Mouse (Mus musculus) kidney, postnatal 36 days (tissue): ENCODE data around the gene Adora2a.
"Not testable (repeated sequence)": the region's sequence is repeated elsewhere in the genome, so short reads cannot be mapped to it uniquely, and the experiment has no call there.

Experiments
- DNase-seq, 2 experiments: peaks; one replicate each; pipeline ENCODE4 v3.0.0; 2021 to 2022; ENCODE audit warnings: mixed read lengths in 2 of 2

Adora2a gene

DNA sequence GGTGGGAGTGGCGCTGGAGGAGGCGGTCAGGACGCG lies at the start of gene Adora2a:
Gene Adora2a, plus strand, starts transcription at position 6 of the 36 bp plus-strand sequence.
- no peak for DNase-seq

DNA sequence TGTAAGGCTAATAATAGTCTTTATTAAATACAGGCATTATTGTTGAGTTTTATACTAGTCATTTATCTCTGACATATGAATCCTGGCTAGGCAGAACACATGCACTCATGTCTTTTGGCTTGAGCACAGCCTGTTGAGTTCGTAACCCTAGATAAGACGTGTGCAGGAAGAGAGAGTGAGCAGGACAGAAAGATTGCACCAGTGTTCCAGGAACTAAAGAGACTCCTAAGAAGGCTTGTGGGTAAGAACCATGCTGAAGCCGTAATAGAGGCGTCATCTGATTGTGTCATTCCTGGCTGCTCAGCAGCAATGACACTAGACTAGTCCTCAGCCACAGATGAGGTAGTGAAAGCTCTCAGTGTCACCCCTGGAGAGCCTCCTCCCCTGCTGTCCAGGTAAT lies 43.7 kb upstream of the Adora2a start:
- DNase-seq = no peak

GRCm38 (mm10) chr10:75276427-75277013 lies 40.2 kb upstream of the Adora2a start:
- DNase-seq = no peak

DNA sequence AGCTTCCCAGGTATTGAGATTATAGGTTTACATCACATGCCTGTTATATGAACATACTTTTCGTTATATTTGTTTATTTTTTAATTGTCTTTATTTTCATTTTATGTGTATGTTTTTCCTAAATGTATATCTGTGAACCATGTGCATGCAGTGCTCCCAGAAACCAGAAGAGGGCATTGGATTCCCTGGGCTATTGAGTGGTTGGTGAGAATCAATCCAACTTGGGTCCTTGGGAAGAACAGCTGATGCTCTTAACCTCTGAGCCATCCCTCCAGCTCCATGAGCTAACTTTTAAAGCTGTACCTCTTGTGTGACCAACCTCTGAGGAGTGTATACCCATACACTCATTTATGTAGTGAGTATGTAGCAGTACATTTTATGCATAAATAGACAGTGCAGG lies 39.2 kb upstream of the Adora2a start:
- peak; percentile 19 to 63 for DNase-seq

DNA sequence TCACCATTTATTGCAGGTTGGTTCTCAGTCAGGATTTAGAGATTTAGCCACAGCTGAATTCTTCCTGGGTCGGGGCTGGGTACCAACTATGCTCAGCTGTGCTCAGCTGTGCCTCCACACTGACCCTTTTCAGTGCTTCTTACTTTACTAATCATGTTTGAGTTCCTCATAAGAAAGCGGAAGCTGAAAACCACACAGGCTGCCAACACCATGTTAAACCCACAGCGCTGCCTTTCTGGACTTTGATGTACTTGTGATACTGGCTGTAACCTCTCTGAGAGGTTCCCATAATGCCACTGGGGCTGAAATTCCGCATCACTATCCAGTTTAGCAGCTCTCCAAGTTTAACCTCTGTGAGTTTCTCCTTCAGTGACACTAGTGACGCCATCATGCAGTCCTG lies 34.0 kb upstream of the Adora2a start:
- DNase-seq = no peak

DNA sequence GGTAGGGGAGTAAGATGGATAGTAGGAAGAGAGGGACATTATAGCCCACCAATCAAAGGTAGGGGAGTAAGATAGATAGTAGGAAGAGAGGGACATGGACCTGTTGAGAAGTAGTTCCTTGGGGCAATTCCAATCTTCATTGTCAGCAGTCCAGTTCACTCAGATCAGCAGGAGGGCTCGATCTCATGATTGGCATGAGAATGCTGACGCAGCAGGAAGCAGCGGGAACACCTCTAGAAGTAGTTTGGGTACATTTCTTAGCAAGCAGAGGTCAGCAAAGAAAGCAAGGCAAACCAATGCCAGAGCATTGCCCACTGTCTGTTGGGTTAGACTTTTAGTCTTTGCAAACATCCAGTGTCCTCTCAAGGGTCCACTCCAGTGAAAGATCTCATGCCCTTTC lies 32.9 kb upstream of the Adora2a start:
- no peak for DNase-seq

DNA sequence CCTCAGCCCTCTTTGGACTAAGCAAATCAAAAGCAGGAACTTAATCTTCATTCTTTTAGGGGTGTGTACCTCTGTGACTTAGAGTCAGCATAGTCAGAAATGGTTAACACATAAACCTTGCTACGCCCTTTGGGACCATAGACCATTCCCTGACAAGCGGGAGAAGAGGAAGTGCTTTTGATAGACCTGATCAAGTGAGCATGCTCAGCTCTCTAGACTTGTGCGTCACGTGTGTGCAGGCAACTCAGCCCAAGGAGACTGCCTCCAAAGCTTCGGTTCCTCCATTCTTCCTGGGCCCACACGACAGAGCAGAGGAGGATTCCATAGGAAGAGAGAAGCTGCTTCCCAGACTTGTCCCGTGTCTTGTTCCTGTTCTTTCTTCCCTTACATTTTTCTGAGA lies 28.1 kb upstream of the Adora2a start:
- DNase-seq = peak; percentile 55 to 56

DNA sequence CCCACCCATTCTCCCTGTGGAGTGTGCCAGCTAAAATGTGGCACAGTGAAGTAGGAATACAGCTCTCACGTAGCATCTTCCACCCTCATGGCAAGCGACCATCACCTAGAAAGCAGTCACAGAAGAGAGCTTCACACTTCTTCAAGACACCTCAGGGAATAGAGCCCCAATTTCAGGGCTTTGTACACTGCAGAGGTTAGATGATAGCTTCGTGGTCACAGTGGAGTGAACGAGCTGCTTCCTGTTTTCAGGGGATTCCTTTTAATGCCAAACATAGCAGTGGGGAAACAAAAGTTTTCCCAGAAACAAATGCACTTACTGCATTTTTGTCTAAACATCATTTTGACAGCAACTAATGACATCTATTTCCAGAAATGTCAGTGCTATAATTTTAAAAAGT lies 27.3 kb upstream of the Adora2a start:
- no peak for DNase-seq

DNA sequence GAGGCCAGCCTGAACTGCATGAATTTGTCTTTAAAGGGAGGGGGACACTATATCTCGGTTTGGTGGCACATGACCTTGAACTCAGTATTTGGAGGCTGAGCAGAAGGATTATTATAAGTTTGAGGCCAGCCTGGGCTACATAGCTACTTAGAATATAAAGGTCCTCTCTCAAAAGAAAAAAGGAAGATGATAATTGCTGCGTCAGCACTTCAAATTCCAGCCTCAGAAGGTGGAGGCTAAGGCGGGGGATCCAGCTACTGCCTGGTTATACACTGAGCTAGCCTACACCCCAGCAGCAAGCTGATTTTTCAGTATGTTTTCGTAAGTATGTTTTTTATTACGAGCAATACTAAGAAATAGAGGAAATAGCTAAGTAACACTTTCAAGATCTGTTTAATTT lies 26.0 kb upstream of the Adora2a start:
- no peak for DNase-seq

DNA sequence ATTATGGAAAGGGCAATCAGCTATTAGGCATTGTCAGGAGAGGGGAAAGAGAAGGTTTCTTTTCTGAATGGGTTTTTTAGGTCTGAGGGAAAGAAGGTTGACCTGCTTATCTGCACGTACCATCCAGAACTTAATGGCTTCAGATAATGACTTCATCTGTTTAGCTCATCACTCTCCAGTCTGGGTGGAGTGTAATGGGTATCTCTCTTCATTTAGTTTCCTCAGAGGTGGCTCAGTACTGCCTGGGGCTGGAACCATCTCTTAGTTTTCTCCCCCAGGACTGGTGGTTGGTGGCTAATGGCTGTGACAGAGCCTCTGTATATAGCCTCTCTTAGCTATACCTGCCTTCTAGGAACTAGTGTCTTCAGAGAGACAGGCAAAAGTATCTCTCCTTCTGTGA lies 25.3 kb upstream of the Adora2a start:
- DNase-seq = no peak

GRCm38 (mm10) chr10:75292206-75292605 lies 24.5 kb upstream of the Adora2a start:
- DNase-seq = not testable (repeated sequence)

GRCm38 (mm10) chr10:75293288-75293687 lies 23.4 kb upstream of the Adora2a start:
- DNase-seq = no peak

GRCm38 (mm10) chr10:75294362-75294761 lies 22.3 kb upstream of the Adora2a start:
- DNase-seq = peak; percentile 30 to 60

DNA sequence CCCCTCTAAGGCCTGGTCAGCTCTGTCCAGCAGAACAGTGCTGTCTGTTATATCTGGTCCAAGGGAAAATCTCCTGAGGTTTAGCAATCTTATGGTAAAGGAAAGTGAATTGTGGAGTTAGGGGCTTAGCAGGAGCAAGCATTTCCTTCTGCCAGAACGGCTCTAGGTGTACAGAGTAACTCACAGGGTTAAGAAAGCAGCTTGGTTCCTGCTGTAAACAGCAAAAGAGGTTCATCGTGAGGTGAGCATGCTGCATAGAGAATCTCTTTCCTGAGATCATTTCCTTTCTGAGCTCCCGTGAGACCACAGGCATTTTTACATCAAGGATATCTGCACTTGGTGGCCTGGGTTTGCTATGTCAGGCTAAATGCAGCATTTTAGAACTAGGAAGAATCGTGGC lies 21.8 kb upstream of the Adora2a start:
- no peak for DNase-seq

- DNase-seq = no peak
These were observed 18.1 kb upstream of the Adora2a start for GRCm38 (mm10) chr10:75298608-75299007.

- peak; percentile 73 to 79 for DNase-seq
These were observed 16.8 kb upstream of the Adora2a start for GRCm38 (mm10) chr10:75299785-75300418.

DNA sequence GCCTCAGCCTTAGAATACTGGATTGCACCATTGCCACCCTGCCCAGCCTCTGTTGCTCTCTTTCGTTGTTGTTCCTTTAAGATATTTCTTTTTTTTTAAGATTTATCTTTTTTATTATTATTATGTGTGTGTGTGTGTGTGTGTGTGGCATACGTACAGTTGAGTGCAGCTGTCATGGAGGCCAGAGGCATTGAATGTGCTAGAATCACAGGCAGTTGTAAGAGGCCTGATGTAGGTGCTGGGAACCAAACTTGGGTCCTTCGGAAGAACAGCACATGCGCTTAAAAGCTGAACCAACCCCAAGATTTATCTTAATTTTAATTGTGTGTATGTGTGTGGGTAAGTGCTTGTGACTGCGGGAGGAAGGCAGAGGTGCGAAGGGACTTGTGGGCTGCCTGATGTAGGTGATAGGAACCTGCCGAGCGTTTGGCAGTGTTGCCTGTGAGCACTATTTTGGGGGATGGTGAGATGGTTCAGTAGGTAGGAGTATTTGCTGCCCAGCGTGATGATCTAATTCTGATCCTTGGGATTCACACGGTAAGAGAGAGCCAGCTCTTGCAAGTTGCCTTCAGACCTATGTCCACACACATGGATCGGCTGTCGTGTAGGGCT lies 15.4 kb upstream of the Adora2a start:
- DNase-seq = no peak

GRCm38 (mm10) chr10:75301937-75302336 lies 14.7 kb upstream of the Adora2a start:
- no peak for DNase-seq

- no peak for DNase-seq
These were observed 14.1 kb upstream of the Adora2a start for GRCm38 (mm10) chr10:75302536-75302935.

GRCm38 (mm10) chr10:75303324-75304048 lies 13.2 kb upstream of the Adora2a start:
- no peak for DNase-seq

GRCm38 (mm10) chr10:75304049-75304405 lies 12.7 kb upstream of the Adora2a start:
- no peak for DNase-seq

DNA sequence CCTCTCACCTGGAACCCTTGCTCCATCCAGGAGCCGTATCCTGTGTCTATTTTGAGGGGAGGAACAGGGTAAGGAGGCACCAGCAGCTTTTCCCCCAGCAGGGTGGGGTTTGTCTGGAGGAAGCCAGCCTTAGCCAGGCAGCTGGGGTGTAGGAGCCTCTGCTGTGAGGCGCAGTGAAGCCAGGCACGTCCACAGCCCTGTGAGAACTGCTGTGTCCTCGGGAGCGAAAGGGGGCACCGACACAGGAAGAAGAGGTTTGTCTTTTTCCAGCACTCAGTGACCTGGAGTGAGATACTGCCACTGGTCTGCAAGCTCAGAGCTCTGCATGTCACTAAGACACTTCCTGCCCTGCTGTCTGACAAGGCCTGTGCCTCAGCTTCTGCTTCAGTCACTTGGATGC lies 12.3 kb upstream of the Adora2a start:
- peak; percentile 44 to 50 for DNase-seq

GRCm38 (mm10) chr10:75307130-75307529 lies 9.5 kb upstream of the Adora2a start:
- no peak for DNase-seq

- no peak for DNase-seq
These were observed 4.3 kb upstream of the Adora2a start for GRCm38 (mm10) chr10:75312361-75312760.
